Mouse (Mus musculus) small intestine, adult 2 months (tissue): Measurements from ENCODE around the gene Acot11.

Experiments
- CTCF ChIP-seq: fragments of 200-500 bp; IDR thresholded peaks from 2 replicates; pipeline ENCODE4 v1.5.1; 2012; ENCODE audit warnings: low read depth, mild to moderate bottlenecking, control low read depth, inconsistent platforms, low read length, moderate library complexity, mixed read lengths; ENCODE audit not compliant: insufficient replicate concordance, insufficient read length; ENCODE audit errors: extremely low read depth
- POLR2A ChIP-seq: fragments of 200-500 bp; IDR thresholded peaks from 2 replicates; pipeline ENCODE4 v1.6.1; 2012; ENCODE audit warnings: low read depth, mild to moderate bottlenecking, control low read depth, inconsistent platforms, low read length, moderate library complexity

DNA sequence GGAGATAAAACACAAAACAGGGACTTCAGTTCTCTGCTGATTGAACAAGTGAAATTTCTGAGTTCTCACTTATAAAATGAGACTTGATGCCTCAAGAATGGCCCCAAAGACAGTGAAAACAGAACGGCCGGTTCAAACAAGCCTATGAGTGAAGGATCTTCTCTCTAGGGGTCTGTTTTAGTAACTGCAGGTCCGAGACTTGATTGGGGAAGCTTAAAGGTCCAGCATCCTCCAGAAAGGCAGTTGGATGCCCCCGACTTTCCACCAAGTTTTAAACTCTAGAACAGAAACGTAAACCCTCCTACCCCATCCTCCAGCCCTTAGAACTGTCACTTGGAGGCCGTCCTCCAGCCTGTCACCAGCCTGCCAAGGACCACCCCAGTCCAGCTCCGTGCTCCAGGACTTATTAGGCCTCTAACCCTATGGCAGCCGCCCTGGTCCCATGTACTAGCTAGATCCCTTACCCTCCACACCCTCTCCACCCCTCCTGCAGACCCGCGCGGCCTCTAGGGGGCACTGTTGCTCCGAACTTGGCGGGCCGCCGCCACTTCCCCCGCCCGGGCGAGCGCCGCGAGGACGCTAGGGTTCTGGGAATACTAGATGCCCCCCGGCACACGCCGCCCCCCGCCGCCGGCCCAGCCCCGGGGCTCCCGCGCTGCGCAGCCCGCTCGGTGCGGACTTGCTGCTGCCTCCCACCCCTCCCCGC, 33.9 kb upstream of the Acot11 start:
- TF ChIP-seq CTCF (peak; percentile 82), POLR2A (no peak)
